Mouse (Mus musculus): ENCODE data around the gene Cbx7. TPM values are rescaled to one million over a fixed set of nuclear protein-coding genes. Genes with fewer than 3 reads are reported as not detected.

The Cbx7 gene
- polyA plus RNA-seq, 1 experiment from 2014 or later = 1.1 TPM

- no peak overlapping the region for H3K27ac ChIP-seq (ENCODE audit: low read depth, low read length)
- H3K4me2 ChIP-seq = peak overlapping the region; percentile 62
- peak overlapping the region; percentile 49 for H3K4me3 ChIP-seq (ENCODE audit: low read depth, low read length)
- no peaks in the 10 kb centered on the region for H3K27me3 ChIP-seq (ENCODE audit: control insufficient read depth, insufficient read depth, low read length)
- H3K9ac ChIP-seq (ENCODE audit: low read depth, low read length) = peak overlapping the region; percentile 71; the same call in 1 of the 2 replicates
- H3K9me3 ChIP-seq (replicated peaks; ENCODE audit: control insufficient read depth, low read length) = no peaks in the 10 kb centered on the region
- 29% methylated on average over 19 of the region's 19 CpGs for WGBS (ENCODE audit: insufficient replicate concordance)
- no peaks in the 10 kb centered on the region for H3K36me3 ChIP-seq (ENCODE audit: control insufficient read depth, insufficient read depth, low read length)
- no peak for ATAC-seq (replicated peaks; ENCODE audit: insufficient number of reproducible peaks, low FRiP score, low TSS enrichment)
- H3K4me1 ChIP-seq (ENCODE audit: control insufficient read depth, insufficient read depth, low read length) = peaks cover 4% of the 10 kb centered on the region
These were observed 88.2 kb downstream of the Cbx7 start for GRCm38 (mm10) chr15:79882623-79883267.

- Histone ChIP-seq H3K4me2 (no peak overlapping the region), H3K9ac (ENCODE audit: low read depth, low read length) (no peak overlapping the region), H3K27ac (ENCODE audit: low read depth, low read length) (no peak overlapping the region), H3K27me3 (ENCODE audit: control insufficient read depth, insufficient read depth, low read length) (no peaks in the 10 kb centered on the region), H3K4me1 (ENCODE audit: control insufficient read depth, insufficient read depth, low read length) (peaks cover 4% of the 10 kb centered on the region), H3K9me3 (replicated peaks; ENCODE audit: control insufficient read depth, low read length) (no peaks in the 10 kb centered on the region), H3K36me3 (ENCODE audit: control insufficient read depth, insufficient read depth, low read length) (no peaks in the 10 kb centered on the region), H3K4me3 (ENCODE audit: low read depth, low read length) (no peak overlapping the region)
- ATAC-seq (replicated peaks; ENCODE audit: insufficient number of reproducible peaks, low FRiP score, low TSS enrichment) = no peak
- 81% methylated on average over 3 of the region's 3 CpGs for WGBS (ENCODE audit: insufficient replicate concordance)
These were observed 90.4 kb downstream of the Cbx7 start for GRCm38 (mm10) chr15:79880477-79880876.

- peak overlapping the region; percentile 37; the same call in 1 of the 2 replicates for H3K4me2 ChIP-seq
- no peak overlapping the region for H3K4me3 ChIP-seq (ENCODE audit: low read depth, low read length)
- H3K27ac ChIP-seq (ENCODE audit: low read depth, low read length) = peak overlapping the region; percentile 86
- H3K9ac ChIP-seq (ENCODE audit: low read depth, low read length) = no peak overlapping the region
- H3K9me3 ChIP-seq (replicated peaks; ENCODE audit: control insufficient read depth, low read length) = no peaks in the 10 kb centered on the region
- H3K27me3 ChIP-seq (ENCODE audit: control insufficient read depth, insufficient read depth, low read length) = no peaks in the 10 kb centered on the region
- 24% methylated on average over 13 of the region's 13 CpGs for WGBS (ENCODE audit: insufficient replicate concordance)
- ATAC-seq (replicated peaks; ENCODE audit: insufficient number of reproducible peaks, low FRiP score, low TSS enrichment) = peak; percentile 67; the same call in 1 of the 2 replicates
- H3K36me3 ChIP-seq (ENCODE audit: control insufficient read depth, insufficient read depth, low read length) = no peaks in the 10 kb centered on the region
- peaks cover 4% of the 10 kb centered on the region for H3K4me1 ChIP-seq (ENCODE audit: control insufficient read depth, insufficient read depth, low read length)
These were observed 91.6 kb downstream of the Cbx7 start for GRCm38 (mm10) chr15:79879319-79879718.

GRCm38 (mm10) chr15:79878725-79879136 is 92.2 kb downstream of the Cbx7 start:
- H3K4me3 ChIP-seq (ENCODE audit: low read depth, low read length) = no peak overlapping the region
- H3K4me1 ChIP-seq (ENCODE audit: control insufficient read depth, insufficient read depth, low read length) = peaks cover 4% of the 10 kb centered on the region
- ATAC-seq (replicated peaks; ENCODE audit: insufficient number of reproducible peaks, low FRiP score, low TSS enrichment) = no peak
- H3K27ac ChIP-seq (ENCODE audit: low read depth, low read length) = peak overlapping the region; percentile 86
- H3K27me3 ChIP-seq (ENCODE audit: control insufficient read depth, insufficient read depth, low read length) = no peaks in the 10 kb centered on the region
- H3K36me3 ChIP-seq (ENCODE audit: control insufficient read depth, insufficient read depth, low read length) = no peaks in the 10 kb centered on the region
- H3K4me2 ChIP-seq = peak overlapping the region; percentile 37; the same call in 1 of the 2 replicates
- 60% methylated on average over 6 of the region's 6 CpGs for WGBS (ENCODE audit: insufficient replicate concordance)
- no peaks in the 10 kb centered on the region for H3K9me3 ChIP-seq (replicated peaks; ENCODE audit: control insufficient read depth, low read length)
- H3K9ac ChIP-seq (ENCODE audit: low read depth, low read length) = no peak overlapping the region

GRCm38 (mm10) chr15:79875261-79875995 is 95.5 kb downstream of the Cbx7 start:
- no peak overlapping the region for H3K27ac ChIP-seq (ENCODE audit: low read depth, low read length)
- H3K4me2 ChIP-seq = no peak overlapping the region
- H3K9ac ChIP-seq (ENCODE audit: low read depth, low read length) = no peak overlapping the region
- no peaks in the 10 kb centered on the region for H3K27me3 ChIP-seq (ENCODE audit: control insufficient read depth, insufficient read depth, low read length)
- H3K4me1 ChIP-seq (ENCODE audit: control insufficient read depth, insufficient read depth, low read length) = peaks cover 4% of the 10 kb centered on the region
- H3K4me3 ChIP-seq (ENCODE audit: low read depth, low read length) = no peak overlapping the region
- 88% methylated on average over 18 of the region's 18 CpGs for WGBS (ENCODE audit: insufficient replicate concordance)
- no peaks in the 10 kb centered on the region for H3K9me3 ChIP-seq (replicated peaks; ENCODE audit: control insufficient read depth, low read length)
- no peak for ATAC-seq (replicated peaks; ENCODE audit: insufficient number of reproducible peaks, low FRiP score, low TSS enrichment)
- no peaks in the 10 kb centered on the region for H3K36me3 ChIP-seq (ENCODE audit: control insufficient read depth, insufficient read depth, low read length)

- ATAC-seq (replicated peaks; ENCODE audit: insufficient number of reproducible peaks, low FRiP score, low TSS enrichment) = no peak
- Histone ChIP-seq H3K4me2 (no peak overlapping the region), H3K4me3 (ENCODE audit: low read depth, low read length) (no peak overlapping the region), H3K9me3 (replicated peaks; ENCODE audit: control insufficient read depth, low read length) (peaks cover 2% of the 10 kb centered on the region; the same call in 1 of the 2 replicates), H3K27me3 (ENCODE audit: control insufficient read depth, insufficient read depth, low read length) (no peaks in the 10 kb centered on the region), H3K36me3 (ENCODE audit: control insufficient read depth, insufficient read depth, low read length) (no peaks in the 10 kb centered on the region), H3K4me1 (ENCODE audit: control insufficient read depth, insufficient read depth, low read length) (peaks cover 2% of the 10 kb centered on the region), H3K9ac (ENCODE audit: low read depth, low read length) (no peak overlapping the region), H3K27ac (ENCODE audit: low read depth, low read length) (no peak overlapping the region)
- WGBS (ENCODE audit: insufficient replicate concordance) = 40% methylated on average over 2 of the region's 2 CpGs
These were observed 96.9 kb downstream of the Cbx7 start for GRCm38 (mm10) chr15:79873995-79874394.

GRCm38 (mm10) chr15:79873545-79873944 is 97.4 kb downstream of the Cbx7 start:
- H3K4me2 ChIP-seq = no peak overlapping the region
- WGBS (ENCODE audit: insufficient replicate concordance) = 89% methylated on average over 8 of the region's 8 CpGs
- no peak for ATAC-seq (replicated peaks; ENCODE audit: insufficient number of reproducible peaks, low FRiP score, low TSS enrichment)

GRCm38 (mm10) chr15:79867260-79868002 is 103.5 kb downstream of the Cbx7 start:
- H3K27ac ChIP-seq (ENCODE audit: low read depth, low read length) = no peak overlapping the region
- no peak overlapping the region for H3K4me3 ChIP-seq (ENCODE audit: low read depth, low read length)
- no peaks in the 10 kb centered on the region for H3K4me1 ChIP-seq (ENCODE audit: control insufficient read depth, insufficient read depth, low read length)
- no peaks in the 10 kb centered on the region for H3K27me3 ChIP-seq (ENCODE audit: control insufficient read depth, insufficient read depth, low read length)
- WGBS (ENCODE audit: insufficient replicate concordance) = 74% methylated on average over 3 of the region's 3 CpGs
- no peak overlapping the region for H3K9ac ChIP-seq (ENCODE audit: low read depth, low read length)
- ATAC-seq (replicated peaks; ENCODE audit: insufficient number of reproducible peaks, low FRiP score, low TSS enrichment) = no peak
- H3K4me2 ChIP-seq = no peak overlapping the region
- no peaks in the 10 kb centered on the region for H3K36me3 ChIP-seq (ENCODE audit: control insufficient read depth, insufficient read depth, low read length)
- peaks cover 2% of the 10 kb centered on the region; the same call in 1 of the 2 replicates for H3K9me3 ChIP-seq (replicated peaks; ENCODE audit: control insufficient read depth, low read length)

More at GRCm38 (mm10) chr15:79873545-79873944, 97.4 kb downstream of the Cbx7 start:
- Histone ChIP-seq H3K4me1 (ENCODE audit: control insufficient read depth, insufficient read depth, low read length) (no peaks in the 10 kb centered on the region), H3K36me3 (ENCODE audit: control insufficient read depth, insufficient read depth, low read length) (no peaks in the 10 kb centered on the region), H3K4me3 (ENCODE audit: low read depth, low read length) (no peak overlapping the region), H3K9me3 (replicated peaks; ENCODE audit: control insufficient read depth, low read length) (peaks cover 2% of the 10 kb centered on the region; the same call in 1 of the 2 replicates), H3K27ac (ENCODE audit: low read depth, low read length) (no peak overlapping the region), H3K9ac (ENCODE audit: low read depth, low read length) (no peak overlapping the region), H3K27me3 (ENCODE audit: control insufficient read depth, insufficient read depth, low read length) (no peaks in the 10 kb centered on the region)
